Mouse (Mus musculus): ENCODE data around the gene Ube2cbp.

Ube2cbp gene

DNA sequence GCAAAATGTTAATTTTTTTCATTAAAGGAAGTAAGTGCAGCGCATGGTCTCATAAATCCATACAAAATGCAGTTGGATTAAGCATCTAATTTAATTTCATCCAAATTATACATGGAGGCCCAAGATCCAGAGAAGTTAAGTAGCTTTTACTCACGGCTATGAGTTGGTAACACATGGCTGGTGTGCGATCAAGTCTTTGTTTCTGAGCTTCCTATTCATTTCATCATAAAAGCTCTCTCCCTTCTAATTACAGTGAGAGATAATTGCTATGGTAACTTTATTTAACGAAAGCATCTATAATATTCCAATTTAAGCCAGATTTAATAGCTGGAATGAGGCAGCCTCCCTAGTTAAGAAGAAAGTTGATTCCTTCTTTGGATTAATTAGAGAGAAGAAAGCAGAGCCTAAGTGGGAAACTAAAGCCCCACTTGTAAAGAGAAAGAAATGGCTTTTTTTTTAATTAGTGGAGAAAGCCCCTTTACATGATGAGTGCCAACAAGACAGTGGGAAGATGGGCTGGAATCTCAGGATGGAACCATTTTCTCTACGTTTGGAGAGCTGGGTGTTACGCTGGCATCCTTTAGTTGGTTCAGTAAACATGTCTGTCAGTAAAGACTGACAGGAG is 145.1 kb downstream of the Ube2cbp start:
- DNase-seq (ENCODE audit: low spot score) = no peak

DNA sequence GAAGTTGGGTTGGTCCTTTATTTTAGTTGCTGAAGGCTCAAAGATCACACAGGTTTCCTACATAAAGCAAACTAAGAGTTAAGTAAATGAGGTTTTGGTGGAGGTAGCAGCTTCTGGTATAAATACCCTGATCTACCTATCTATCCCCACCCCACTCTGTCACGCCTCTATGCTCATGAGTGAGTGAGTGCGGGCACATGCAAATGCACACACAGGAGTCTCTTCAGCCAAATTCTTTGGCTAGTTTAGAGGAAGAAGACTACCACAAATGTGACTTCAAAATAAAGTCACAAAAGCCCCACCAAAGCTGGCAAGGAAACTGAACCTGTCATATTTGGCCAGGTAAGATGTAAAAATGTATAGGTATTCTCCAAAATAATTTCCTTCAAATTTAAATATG is 149.1 kb downstream of the Ube2cbp start:
- DNase-seq (ENCODE audit: low spot score) = no peak

DNA sequence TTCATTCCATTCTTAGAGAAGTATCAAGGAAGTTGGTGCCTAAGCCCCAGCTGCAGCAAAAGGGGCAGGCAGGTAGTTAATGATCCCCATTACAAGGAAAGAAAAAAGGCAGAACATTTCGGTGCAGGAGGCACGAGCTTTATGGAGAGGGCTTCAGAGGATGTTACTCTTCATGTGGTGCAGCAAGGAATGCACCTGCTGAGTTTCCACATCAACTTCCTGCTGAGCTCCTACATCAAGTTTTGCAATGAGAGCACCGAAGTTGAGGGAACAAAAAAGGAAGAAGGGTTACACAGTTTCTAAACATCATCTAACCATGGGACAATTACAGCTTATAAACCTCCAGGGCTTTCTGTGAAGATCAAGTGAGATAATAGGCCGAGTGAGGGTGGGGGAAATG is 156.1 kb downstream of the Ube2cbp start:
- DNase-seq (ENCODE audit: low spot score) = no peak

DNA sequence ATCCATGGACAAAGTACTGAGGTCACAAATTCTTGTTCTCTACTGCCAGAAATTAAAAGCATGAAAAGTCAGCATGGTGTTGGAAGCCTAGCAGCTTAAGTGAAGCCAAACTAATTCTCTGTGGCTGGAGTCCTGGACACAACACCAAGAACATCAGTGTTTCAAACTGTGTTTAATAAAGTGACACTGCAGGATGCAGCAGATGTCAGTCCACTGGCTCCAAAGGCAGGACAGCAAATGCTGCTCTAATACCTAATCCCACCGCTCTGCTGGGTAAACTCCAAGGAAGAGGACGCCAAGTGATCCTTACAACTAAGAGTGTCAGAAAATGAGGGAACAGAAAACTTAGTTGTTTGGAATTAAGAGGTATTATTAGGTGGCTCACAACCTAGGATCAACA is 158.2 kb downstream of the Ube2cbp start:
- no peak for DNase-seq (ENCODE audit: low spot score)

DNA sequence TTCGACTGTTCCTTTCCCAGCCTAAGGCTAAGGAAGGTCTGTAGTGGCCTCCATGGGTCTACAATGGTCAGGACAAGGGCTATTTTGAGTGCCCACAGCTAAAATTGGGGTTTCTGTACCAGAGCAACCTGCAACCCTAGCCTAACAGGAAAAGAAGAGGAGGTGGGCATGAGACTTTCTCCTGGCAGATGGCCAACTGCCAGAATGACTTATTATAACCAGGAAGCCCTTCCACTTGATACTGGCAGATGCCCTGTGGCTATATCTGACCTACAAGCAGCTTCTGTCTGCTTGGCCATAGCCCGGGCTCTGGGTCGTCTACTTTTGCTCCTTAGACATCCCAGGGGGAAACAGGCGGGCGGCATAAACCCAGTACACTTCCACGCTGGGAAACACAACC is 163.3 kb downstream of the Ube2cbp start:
- no peak for DNase-seq (ENCODE audit: low spot score)

DNA sequence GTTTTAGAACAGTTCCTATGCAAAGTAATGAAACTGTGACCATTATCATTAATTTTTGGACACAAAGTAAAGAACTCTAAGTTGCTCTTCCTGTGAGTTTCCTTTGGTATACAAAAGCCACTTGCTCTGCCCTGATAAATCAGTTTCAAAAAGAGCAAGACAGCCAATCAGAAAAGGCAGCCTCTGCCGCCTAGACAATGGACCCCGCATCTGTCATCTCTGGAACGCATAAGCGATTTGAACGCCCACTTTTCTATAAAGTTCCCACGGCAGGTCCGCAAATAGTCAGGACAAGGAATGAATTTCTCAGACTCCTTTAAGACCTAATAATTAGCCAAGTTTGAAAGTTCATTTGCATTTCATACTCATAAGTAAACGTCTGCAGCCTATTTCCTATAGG is 166.2 kb downstream of the Ube2cbp start:
- DNase-seq (ENCODE audit: low spot score) = no peak

DNA sequence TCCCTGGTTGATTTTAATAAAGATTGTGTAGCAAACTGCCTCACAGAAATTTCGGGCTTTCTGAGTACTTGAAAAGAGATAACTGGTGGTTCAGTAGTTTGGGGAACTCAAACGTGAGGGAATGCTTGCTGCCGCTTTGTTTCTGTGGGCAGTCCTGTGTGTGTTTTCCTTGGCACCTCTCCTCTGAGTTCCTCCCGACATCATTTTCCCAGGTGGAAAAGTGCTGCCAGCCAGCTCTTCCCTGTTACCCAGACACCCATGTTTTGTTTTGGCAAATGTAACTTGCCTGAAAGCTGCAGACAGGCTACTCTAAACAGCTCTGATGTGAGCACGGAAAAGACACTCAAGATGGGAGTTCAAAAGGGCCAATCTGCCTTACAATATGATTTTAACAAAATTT is 166.6 kb downstream of the Ube2cbp start:
- DNase-seq (ENCODE audit: low spot score) = no peak

DNA sequence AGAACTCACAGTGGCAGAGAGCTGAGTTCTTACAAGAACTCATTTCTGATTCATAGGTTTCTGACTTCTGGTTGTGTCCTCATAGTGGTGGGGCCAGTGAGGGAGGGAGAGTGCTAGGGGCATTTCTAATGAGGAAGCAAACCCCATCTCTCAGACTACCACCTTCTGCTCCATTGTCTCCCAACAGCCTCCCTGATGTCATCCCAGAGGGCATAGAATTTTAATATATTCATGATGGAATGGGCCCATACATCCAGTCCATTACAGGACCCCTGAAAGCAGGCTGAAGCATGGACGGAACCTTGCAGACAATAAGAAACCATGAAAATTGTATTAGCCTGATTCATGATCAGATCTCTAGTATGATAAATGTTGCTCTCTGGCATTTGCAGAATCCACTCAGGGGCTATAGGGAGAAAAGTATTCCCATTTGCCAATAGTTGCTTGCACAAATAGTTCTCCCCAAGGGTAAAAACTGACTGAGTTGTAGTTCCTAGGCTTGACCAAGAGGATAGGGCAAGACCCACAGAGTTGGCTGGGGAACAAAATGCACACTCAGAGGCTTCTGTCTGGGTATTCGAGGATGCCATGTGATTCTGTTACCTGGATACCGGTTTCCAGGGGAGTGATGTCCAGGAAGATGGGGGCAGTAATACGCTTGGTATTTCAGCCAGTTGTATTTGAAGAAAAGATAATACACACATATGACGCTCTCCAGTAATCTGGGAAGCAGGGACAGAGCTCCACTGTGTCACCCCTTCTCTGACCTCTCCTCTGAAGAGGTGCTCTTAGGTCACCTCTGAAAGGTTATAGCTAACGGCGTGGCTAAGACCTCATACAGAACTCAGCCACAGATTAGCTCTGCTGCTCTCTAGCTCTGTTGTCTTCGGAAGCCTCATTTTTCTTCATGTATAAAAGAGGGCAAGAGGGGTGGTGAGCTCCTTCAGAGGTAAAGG is 167.8 kb downstream of the Ube2cbp start:
- DNase-seq (ENCODE audit: low spot score) = no peak

DNA sequence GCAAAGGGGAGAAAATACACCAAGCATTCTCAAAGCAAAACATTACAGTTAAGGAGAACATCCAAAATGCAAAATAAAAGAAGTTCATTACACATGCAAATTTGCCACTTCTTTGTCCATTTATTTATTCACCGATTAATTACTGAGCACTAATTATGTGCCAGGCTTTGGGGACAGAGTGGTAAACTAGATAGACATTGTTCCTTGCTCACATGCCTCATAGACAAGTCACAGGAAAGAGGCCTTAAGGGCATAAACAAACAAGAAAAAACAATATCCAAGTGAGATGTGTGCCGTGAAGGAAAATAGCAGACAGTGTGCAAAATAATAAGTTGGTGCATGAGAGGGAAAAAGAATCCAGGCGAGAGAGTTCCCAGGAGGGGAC is 177.2 kb downstream of the Ube2cbp start:
- DNase-seq (ENCODE audit: low spot score) = no peak

DNA sequence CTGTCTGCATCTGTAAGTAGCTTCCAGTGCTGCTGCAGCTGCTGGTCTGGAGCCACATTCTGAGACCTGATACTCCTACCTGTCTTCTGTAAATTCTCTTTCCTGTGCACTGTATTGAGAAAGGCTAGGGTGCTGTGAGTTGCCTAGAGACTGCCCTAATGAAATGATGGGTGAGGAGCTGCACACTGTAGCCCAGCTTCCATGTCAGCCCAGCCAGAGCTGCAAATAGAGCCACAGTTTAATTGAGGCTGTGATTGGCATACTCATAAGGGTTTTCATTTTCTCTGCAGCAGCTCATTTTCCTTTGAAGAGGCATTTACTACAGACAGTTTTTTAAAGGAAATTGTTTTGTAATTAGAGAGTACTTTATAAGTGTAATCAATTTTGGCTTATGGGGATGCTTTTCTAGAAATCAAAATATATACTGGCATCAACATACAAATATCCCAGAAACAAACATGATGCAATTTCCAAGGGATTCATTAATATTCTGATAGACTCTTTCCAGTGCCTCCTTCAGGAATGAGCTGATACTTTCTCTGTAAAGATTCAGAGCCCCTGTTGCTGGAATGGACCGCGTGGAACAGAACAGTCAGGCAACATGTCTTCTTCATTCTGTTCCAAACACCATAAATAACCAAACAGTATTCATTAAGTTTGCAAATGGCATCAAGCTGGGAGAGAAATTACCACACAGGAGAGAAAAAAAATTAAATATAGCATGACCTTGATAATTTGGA is 177.8 kb downstream of the Ube2cbp start:
- no peak for DNase-seq (ENCODE audit: low spot score)

DNA sequence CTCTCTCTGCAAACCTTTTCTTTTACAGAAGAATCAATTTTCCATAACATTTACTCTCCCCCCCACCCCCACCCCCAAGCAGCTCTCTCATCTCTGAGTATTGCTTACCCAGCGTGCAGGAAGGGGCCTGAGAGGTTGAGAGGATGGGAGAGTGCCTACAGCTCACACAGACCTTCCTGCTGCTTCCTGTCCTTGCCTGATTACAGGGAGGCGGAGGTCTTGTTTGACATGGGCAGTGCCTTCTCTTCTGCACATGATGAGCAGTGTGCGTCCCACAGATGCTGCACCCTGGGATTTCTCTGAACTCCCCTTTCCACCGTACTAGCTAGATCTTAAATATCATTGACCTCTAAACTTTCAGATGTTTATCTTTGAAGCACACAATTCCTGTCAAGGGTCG is 182.2 kb downstream of the Ube2cbp start:
- no peak for DNase-seq (ENCODE audit: low spot score)

DNA sequence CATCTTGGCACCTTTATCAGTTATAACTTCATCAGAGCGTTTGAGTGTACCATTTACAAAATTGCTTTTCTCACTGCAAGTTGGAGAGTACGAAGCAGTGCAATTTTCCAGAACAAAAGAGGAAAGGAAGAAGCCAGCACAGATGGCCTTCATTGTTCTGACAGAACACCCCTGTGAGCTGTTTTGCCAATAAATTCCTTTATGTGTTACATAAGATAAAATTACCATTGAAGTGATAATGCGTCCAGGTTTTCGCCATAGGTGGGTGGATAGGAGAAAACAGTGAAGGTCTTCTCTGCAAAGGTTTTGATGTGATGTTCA is 183.6 kb downstream of the Ube2cbp start:
- no peak for DNase-seq (ENCODE audit: low spot score)

DNA sequence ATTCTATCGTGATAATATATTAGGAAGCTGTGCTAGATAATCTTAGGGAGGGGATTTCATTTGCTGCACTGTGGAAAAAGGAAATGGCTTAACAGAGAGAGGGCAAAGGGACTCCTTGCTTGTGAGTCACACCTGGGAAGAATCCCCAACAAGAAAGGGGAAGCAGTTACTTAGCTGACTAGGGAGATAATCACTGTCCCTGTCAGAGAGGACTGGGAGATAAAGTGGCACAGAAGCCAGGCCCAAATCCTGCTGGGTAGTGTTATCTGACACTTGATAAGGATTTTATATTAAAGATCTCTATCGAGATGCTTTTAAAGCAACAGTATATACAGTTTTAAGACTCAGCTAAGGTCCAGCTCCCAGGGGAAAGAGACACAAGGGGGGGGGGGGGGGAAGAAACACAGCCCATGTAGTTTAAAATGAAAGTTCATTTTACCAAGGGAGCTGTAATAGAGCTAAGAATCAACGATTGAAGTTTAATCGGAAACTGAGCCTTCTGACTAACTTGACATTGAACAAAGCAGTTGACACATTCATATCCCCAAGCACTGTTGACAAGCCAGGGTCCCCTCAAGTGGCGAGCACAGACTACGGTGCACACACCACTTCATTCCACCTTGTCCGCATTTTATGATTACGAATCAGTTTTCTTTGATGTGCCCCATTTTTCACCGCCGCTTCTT is 184.1 kb downstream of the Ube2cbp start:
- no peak for DNase-seq (ENCODE audit: low spot score)

DNA sequence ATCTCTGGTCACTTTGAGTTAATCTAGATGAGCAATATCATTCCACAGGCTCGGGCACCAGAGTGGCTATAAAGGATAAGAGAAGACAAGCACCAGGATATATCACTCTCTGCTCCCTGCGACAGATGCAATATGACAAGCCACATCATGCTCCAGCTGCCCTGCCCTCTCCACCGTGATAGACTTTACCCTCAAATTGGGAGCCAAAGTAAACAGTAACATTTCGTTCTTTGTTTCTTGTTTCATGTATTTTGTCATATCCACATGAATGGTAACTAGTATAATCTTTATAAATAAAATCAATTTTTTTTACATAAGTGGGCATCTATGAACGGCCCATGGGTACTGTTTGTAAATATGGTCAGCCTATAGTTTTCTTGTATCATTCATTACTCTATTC is 195.2 kb downstream of the Ube2cbp start:
- DNase-seq (ENCODE audit: low spot score) = no peak

DNA sequence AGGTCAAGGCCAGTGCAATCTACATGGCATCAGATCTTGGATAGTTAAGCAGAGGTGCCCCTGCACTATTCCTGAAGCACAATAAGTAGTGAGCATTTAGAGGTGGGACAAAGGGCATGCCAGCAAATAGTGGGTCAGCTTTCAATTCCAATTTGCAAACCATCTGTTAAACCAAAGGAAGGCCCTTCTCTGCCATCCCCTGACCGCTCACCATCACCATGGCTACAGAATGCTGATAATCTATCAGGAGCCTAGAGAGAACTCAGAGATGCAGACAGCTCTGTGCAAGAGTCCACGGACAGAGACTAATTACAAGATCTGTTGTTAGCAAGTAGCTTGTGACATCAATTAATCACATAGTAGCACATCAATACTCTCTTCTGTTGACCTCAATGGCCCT is 198.1 kb downstream of the Ube2cbp start:
- DNase-seq (ENCODE audit: low spot score) = no peak
